Mouse (Mus musculus): ENCODE results near the gene Ldb2.

The Ldb2 gene

DNA sequence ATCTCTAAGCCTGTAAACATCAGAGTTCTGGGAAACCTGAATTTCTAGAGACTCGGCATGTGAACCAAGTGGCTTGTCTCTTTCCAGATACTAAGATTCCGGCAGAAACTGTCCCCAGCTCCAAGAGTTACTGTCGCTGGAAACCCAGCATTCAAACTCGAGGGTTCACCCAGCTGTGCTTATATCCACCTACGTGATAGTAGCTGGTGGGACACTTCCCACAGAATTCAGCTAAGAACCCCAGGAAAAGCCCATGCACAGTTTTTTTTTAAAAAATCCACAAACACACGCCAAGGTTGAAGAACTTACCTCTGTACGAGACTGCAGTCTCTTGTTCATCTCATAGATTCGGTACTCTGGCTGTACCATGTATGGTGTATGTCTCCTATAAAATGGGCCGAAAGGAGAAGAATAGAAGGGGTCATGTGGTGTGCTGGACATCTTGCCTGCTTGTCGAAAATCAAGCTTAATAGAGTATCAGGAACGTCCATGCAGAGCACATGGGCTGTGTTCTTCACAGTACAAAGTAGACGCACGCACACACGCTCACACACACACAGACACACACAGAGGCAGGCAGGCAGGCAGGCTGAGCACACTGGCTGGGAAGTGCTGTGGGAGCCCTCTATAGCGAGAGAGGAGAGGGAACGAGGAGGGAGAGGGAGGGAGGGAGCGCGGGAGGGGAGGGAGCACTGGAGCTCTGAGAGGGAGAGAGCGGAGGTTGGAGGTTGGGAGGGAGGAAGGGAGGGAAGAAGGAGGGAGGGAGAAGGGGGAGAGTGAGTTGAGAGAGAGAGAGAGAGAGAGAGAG is at the start of gene Ldb2:
Gene Ldb2 (minus strand): TSS at position 628 of the 808 bp plus-strand sequence.
- no peak for DNase-seq (ENCODE audit: low read depth)

DNA sequence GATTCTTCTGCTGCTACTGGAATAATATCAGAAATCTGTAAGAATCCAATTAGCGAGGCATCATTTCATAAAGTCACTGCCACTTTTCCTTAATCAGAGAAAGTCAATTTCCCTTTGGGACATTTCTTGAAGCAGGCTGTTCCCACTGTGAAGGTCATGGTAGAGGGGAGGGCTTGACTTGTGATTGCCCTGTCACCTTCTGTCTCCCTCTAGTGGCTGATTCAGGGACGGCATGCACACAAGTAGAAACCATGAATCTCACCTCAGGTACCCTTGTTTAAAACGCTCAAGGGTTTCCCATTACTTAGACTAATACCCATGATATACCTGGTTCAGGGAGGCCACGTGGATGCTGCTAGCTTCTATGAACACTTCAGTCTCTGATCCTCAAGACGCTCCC is 31.8 kb upstream of the Ldb2 start:
- peak; percentile 8 for DNase-seq (ENCODE audit: low read depth)

DNA sequence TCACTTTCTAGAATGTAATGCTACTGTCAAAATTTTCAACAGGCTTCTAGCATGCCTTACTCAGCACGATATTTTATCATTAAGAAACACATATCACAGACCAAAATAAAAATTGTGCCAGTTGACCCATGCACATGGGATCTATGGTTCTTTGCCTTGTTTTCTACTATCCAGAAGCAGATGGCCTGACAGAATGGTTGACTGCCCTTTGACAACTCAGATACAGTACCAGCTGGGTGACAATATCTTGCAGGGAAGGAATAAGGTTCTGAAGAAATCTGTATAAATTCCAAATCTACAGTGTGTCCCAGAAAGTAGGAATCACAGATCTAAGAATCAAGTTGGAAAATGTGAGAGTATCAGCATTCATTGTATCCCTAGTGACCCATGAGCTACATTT is 16.0 kb upstream of the Ldb2 start:
- DNase-seq (ENCODE audit: low read depth): no peak

- DNase-seq (ENCODE audit: low read depth): no peak
Observed at GRCm38 (mm10) chr5:44805960-44806359, 6.5 kb upstream of the Ldb2 start.

DNA sequence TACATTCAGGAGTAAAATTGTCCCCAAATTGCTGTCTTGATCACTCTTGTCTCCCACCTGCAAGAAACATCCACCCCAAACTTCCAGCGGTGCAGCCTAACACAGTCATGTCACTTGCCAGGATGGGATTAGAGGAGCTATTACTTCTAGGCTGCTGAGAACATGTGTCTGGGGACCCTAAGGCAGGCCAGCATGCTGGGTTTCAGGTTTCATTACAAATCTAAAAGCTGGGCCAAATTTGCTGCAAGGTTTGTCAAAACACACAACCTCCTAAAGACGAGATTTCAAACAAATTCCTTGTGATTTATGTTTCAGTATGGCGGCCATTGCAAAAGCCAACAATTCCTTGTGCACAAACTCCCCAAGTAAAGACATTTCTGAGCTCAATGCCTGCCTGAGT is 1.6 kb upstream of the Ldb2 start:
- no peak for DNase-seq (ENCODE audit: low read depth)

- no peak for DNase-seq (ENCODE audit: low read depth)
Observed at GRCm38 (mm10) chr5:44799861-44800260, 381 bp upstream of the Ldb2 start.

- DNase-seq (ENCODE audit: low read depth): no peak
Observed at GRCm38 (mm10) chr5:44798493-44798892, 987 bp downstream of the Ldb2 start.

DNA sequence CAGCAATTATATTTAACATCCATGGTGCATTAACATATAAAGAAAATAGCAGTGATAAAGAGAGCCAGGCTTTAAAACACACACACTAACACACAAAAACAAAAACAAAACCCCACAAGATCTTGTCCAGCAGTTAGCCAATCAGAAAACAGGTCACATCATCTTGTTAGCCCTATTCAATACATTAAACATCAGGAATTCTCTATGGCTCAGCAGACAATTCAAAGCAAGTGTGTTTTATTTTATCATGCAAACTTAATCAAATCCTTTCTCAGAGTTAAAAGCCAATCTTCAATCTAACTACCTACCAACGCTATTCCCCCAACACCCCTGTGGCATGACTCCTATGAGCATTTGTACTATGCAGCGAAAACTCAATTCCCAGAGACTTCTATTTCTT is 1.4 kb downstream of the Ldb2 start:
- no peak for DNase-seq (ENCODE audit: low read depth)

DNA sequence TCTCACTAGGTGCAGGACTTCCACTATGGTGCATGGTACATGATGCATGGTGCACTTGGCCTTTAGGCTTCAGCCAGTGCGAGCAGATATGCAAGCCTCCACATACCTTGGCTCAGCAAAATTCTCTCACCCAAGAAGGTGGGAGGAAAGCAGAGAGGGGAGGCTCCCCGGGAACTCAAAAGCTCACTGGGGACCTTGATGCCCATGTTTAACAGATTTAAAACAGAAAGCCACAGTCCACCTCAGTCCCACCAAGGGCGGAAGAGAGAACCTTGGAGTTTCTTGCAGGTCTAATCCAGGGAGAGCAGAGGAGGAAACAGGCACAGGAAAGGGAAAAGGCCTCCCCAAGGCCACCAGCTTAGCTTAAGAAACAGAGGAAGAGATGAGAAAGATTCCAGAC is 14.9 kb downstream of the Ldb2 start:
- DNase-seq (ENCODE audit: low read depth): no peak

GRCm38 (mm10) chr5:44779340-44779739 is 20.1 kb downstream of the Ldb2 start:
- no peak for DNase-seq (ENCODE audit: low read depth)

GRCm38 (mm10) chr5:44768472-44768871 is 31.0 kb downstream of the Ldb2 start:
- DNase-seq (ENCODE audit: low read depth): no peak

GRCm38 (mm10) chr5:44764911-44765310 is 34.6 kb downstream of the Ldb2 start:
- no peak for DNase-seq (ENCODE audit: low read depth)

DNA sequence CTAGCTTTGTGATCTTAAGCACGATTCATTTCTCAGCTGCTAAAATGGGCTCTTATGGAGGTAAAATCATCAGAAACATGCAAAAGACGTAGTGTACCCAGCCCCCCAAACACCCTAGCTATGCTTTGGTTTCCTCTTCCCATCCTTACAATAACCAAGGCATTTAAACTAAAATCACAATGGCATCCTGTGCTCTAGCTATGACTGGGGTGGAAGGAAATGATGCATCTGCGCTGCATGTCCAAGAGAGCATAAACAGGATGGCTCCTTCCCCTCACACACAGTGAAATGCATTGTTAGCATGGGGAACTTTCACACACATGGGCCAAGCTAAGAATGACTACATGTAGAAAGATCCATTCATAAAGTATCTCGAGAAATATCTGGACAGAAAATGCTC is 40.3 kb downstream of the Ldb2 start:
- DNase-seq (ENCODE audit: low read depth): no peak

DNA sequence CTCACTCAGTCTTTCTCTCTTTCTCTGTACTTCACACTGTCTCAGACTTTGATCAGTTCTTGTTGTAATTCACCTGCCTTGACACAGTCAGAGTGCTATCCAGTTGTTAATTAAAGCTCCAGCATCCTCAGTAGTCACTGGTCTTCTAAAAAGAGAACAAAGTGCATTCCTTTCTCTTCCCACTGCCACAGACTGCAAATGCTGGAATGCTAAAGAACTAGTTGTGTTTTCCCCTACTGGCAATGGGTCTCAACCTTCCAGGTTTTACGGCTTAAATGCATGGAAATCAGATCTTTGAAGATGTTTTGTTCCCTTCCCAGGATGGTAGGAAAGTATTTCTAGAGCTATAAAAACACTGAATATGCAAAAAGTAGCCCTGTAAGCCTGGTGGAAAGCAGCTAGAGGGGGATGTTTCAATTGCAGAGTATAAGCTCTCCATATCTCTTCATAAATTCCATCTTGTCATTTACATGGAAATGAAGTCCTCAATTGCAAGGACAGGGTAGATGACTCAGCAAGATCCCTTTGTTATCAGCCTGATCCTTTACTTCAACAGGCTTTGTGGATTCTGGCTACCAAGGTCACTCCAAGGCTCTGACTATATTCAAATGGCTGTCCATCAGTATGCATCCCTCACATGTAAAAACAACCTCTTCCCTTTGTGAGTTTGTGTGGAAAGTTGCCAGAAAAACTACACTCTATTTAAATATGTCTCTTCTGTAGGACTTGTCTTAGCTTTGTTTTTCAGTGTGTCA is 45.1 kb downstream of the Ldb2 start:
- no peak for DNase-seq (ENCODE audit: low read depth)

DNA sequence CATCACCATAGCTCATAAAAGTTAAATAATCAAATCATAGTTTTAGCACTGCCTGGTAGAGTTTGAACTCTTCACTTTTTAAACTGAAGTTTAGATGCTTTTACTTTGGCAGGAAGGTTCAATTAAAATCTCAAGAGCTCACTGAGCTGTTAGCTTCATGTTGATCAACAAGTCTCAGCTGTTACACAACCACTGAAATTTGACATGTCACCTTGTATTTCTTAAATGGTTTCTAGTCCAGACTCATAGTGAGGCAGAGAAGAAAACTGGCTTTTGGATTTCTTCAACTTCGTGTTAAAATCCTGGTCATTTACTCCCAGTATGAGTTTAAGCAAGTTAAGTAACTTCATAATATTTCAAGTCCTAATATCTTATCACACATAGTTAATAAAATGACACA is 53.8 kb downstream of the Ldb2 start:
- DNase-seq (ENCODE audit: low read depth): no peak

DNA sequence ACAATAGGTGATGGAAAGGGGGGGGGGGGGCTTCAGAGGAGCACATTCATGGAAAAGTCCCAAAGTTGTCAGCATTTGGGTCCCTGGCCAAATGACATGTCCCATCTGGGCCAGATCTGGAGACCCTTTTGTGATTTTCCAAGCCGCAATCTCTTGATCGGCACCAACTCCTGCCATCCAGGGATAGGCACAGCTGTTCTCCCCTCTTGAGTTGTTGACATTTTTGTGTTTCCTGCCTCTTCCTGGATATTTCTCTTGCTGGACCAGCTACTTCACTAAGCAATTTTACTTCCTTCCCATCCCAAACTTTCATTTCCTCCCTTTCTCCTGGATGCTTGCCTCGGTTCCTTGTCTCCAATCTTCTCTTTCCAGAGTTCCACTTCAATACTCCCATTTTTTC is 63.1 kb downstream of the Ldb2 start:
- DNase-seq (ENCODE audit: low read depth): no peak

GRCm38 (mm10) chr5:44734131-44734723 is 65.3 kb downstream of the Ldb2 start:
- no peak for DNase-seq (ENCODE audit: low read depth)

DNA sequence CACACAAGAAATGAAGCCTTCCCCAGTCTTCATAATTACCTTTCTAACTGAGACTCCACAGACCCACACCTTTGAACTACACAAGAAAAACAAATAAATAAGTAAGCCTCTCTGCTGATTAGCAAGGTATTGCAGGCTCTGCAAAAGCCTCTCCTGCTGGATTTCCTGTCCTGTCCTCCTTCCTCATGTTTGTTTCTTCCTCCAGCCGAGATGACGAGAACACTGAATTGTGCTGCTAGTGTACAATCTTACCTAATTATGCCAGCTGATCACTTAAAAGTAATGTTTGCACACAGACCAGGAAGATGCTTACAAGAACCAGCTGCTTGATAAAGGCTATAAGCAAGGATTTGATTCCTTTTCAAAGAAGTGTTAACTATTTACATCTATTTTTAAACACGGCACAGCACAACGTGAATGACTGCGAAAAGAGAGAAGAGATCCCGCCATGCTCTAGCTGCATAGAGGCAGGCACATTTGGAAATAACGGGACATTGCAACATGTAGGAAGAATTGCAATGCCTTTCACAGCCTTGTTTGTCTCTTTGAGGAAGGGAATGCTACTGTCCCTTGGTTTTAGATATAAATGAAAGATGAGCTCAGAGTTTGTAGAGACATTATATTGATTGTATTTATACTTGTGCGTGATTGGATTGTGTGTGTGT is 69.7 kb downstream of the Ldb2 start:
- no peak for DNase-seq (ENCODE audit: low read depth)

GRCm38 (mm10) chr5:44727995-44728394 is 71.5 kb downstream of the Ldb2 start:
- DNase-seq (ENCODE audit: low read depth): no peak

- no peak for DNase-seq (ENCODE audit: low read depth)
Observed at GRCm38 (mm10) chr5:44726546-44727476, 72.7 kb downstream of the Ldb2 start.

- no peak for DNase-seq (ENCODE audit: low read depth)
Observed at GRCm38 (mm10) chr5:44725501-44725900, 74.0 kb downstream of the Ldb2 start.

Data from NIH3T3 (cell line).